Mouse (Mus musculus): Measurements from ENCODE around the gene Arg2.

The Arg2 gene

GRCm38 (mm10) chr12:79130299-79131177 lies at the start of gene Arg2:
Arg2 (plus strand) TSS chr12:79130777.
- peak; percentile 55 to 72 for DNase-seq (ENCODE audit: low read depth in 2 of 2, low spot score in 2 of 2)

GRCm38 (mm10) chr12:79089182-79089812 lies 41.3 kb upstream of the Arg2 start, which contains the start of gene Pigh:
Pigh (minus strand) TSS chr12:79089651.
- DNase-seq (ENCODE audit: low read depth in 2 of 2, low spot score in 2 of 2): peak; percentile 81 to 82

- DNase-seq (ENCODE audit: low read depth in 2 of 2, low spot score in 2 of 2): peak; percentile 59 to 71
Observed at GRCm38 (mm10) chr12:79092569-79092968, 38.0 kb upstream of the Arg2 start.

- DNase-seq (ENCODE audit: low read depth in 2 of 2, low spot score in 2 of 2): peak; percentile 5 to 34
Observed at GRCm38 (mm10) chr12:79097106-79097752, 33.3 kb upstream of the Arg2 start.

- DNase-seq (ENCODE audit: low read depth in 2 of 2, low spot score in 2 of 2): no peak
Observed at GRCm38 (mm10) chr12:79103773-79104172, 26.8 kb upstream of the Arg2 start.

GRCm38 (mm10) chr12:79104544-79104943 lies 26.0 kb upstream of the Arg2 start:
- no peak for DNase-seq (ENCODE audit: low read depth in 2 of 2, low spot score in 2 of 2)

- DNase-seq (ENCODE audit: low read depth in 2 of 2, low spot score in 2 of 2): no peak
Observed at GRCm38 (mm10) chr12:79105312-79105711, 25.3 kb upstream of the Arg2 start.

- DNase-seq (ENCODE audit: low read depth in 2 of 2, low spot score in 2 of 2): no peak
Observed at GRCm38 (mm10) chr12:79118991-79119390, 11.6 kb upstream of the Arg2 start.

GRCm38 (mm10) chr12:79122820-79123219 lies 7.8 kb upstream of the Arg2 start:
- no peak for DNase-seq (ENCODE audit: low read depth in 2 of 2, low spot score in 2 of 2)

- DNase-seq (ENCODE audit: low read depth in 2 of 2, low spot score in 2 of 2): no peak
Observed at GRCm38 (mm10) chr12:79131178-79131675, 650 bp downstream of the Arg2 start.

GRCm38 (mm10) chr12:79131706-79132460 lies 1.3 kb downstream of the Arg2 start:
- no peak for DNase-seq (ENCODE audit: low read depth in 2 of 2, low spot score in 2 of 2)

- DNase-seq (ENCODE audit: low read depth in 2 of 2, low spot score in 2 of 2): no peak
Observed at GRCm38 (mm10) chr12:79134676-79135075, 4.1 kb downstream of the Arg2 start.

- no peak for DNase-seq (ENCODE audit: low read depth in 2 of 2, low spot score in 2 of 2)
Observed at GRCm38 (mm10) chr12:79135105-79135504, 4.5 kb downstream of the Arg2 start.

GRCm38 (mm10) chr12:79136949-79137348 lies 6.4 kb downstream of the Arg2 start:
- no peak for DNase-seq (ENCODE audit: low read depth in 2 of 2, low spot score in 2 of 2)

- no peak for DNase-seq (ENCODE audit: low read depth in 2 of 2, low spot score in 2 of 2)
Observed at GRCm38 (mm10) chr12:79138999-79139398, 8.4 kb downstream of the Arg2 start.

GRCm38 (mm10) chr12:79139417-79139816 lies 8.8 kb downstream of the Arg2 start:
- no peak for DNase-seq (ENCODE audit: low read depth in 2 of 2, low spot score in 2 of 2)

GRCm38 (mm10) chr12:79140811-79141210 lies 10.2 kb downstream of the Arg2 start:
- no peak for DNase-seq (ENCODE audit: low read depth in 2 of 2, low spot score in 2 of 2)

GRCm38 (mm10) chr12:79141384-79141783 lies 10.8 kb downstream of the Arg2 start:
- no peak for DNase-seq (ENCODE audit: low read depth in 2 of 2, low spot score in 2 of 2)

GRCm38 (mm10) chr12:79149653-79150052 lies 19.1 kb downstream of the Arg2 start:
- DNase-seq (ENCODE audit: low read depth in 2 of 2, low spot score in 2 of 2): no peak

GRCm38 (mm10) chr12:79162876-79163275 lies 32.3 kb downstream of the Arg2 start:
- no peak for DNase-seq (ENCODE audit: low read depth in 2 of 2, low spot score in 2 of 2)

- DNase-seq (ENCODE audit: low read depth in 2 of 2, low spot score in 2 of 2): no peak
Observed at GRCm38 (mm10) chr12:79169173-79169572, 38.6 kb downstream of the Arg2 start.
